27 mouse cellular contexts compared by ENCODE assay signal in genomic region chr2:13466685-13467084, GRCm38 (mm10).
"Had no signal": no experiment of that assay in that cellular context is flagged by ENCODE, and none has a peak within 500 bp of the region (broad histone marks: within the 10 kb centered on the region; RNA-seq: fewer than 3 reads in every experiment).

No protein-coding gene starts in this region.

- H3K9me3 ChIP-seq: heart, embryonic 13.5 days; heart, embryonic 15.5 days; hindbrain, embryonic 13.5 days; hindbrain, embryonic 15.5 days; kidney, embryonic 15.5 days; limb, embryonic 10.5 days; limb, embryonic 12.5 days; liver, embryonic 13.5 days had no signal

- H3K4me1 ChIP-seq: heart, embryonic 13.5 days; heart, embryonic 15.5 days; hindbrain, embryonic 13.5 days; hindbrain, embryonic 15.5 days; kidney, embryonic 15.5 days; limb, embryonic 10.5 days; limb, embryonic 12.5 days; liver, embryonic 13.5 days had no signal

- DNase-seq: gastrocnemius, adult 2 months; gastrocnemius, postnatal 10 days; gastrocnemius, postnatal 25 days; heart, adult 18-20 months; heart, postnatal 14 days; heart, postnatal 36 days; kidney, adult 11 months; kidney, adult 2 months; kidney, adult 9 months; kidney, postnatal 14 days; kidney, postnatal 36 days; layer of hippocampus, adult 9-11 months; layer of hippocampus, postnatal 36 days; liver; liver, embryonic 13.5 days had no signal

- H3K9ac ChIP-seq: heart, embryonic 13.5 days; heart, embryonic 15.5 days; hindbrain, embryonic 13.5 days; hindbrain, embryonic 15.5 days; kidney, embryonic 15.5 days; limb, embryonic 12.5 days; liver, embryonic 13.5 days had no signal

- H3K4me3 ChIP-seq: gastrocnemius, adult 2 months; heart, embryonic 13.5 days; heart, embryonic 15.5 days; hindbrain, embryonic 13.5 days; hindbrain, embryonic 15.5 days; kidney, embryonic 15.5 days; limb, embryonic 10.5 days; limb, embryonic 12.5 days; liver, embryonic 13.5 days had no signal

- H3K4me2 ChIP-seq: heart, embryonic 11.5 days; heart, embryonic 13.5 days; heart, embryonic 15.5 days; hindbrain, embryonic 13.5 days; hindbrain, embryonic 15.5 days; kidney, embryonic 15.5 days; limb, embryonic 12.5 days; liver, embryonic 11.5 days; liver, embryonic 13.5 days had no signal

- ATAC-seq: hindbrain, postnatal 0 days; intestine, embryonic 16.5 days had no signal

- H3K27ac ChIP-seq: gastrocnemius, adult 2 months; heart, embryonic 13.5 days; heart, embryonic 15.5 days; hindbrain, embryonic 13.5 days; hindbrain, embryonic 15.5 days; hindbrain, postnatal 0 days; kidney, embryonic 15.5 days; kidney, postnatal 0 days; limb, embryonic 10.5 days; limb, embryonic 12.5 days; liver, embryonic 13.5 days had no signal

- H3K27me3 ChIP-seq: heart, embryonic 13.5 days; heart, embryonic 15.5 days; hindbrain, embryonic 13.5 days; hindbrain, embryonic 15.5 days; kidney, embryonic 15.5 days; limb, embryonic 12.5 days; liver, embryonic 13.5 days had no signal

- H3K36me3 ChIP-seq: heart, embryonic 13.5 days; heart, embryonic 15.5 days; hindbrain, embryonic 13.5 days; hindbrain, embryonic 15.5 days; kidney, embryonic 15.5 days; limb, embryonic 10.5 days; limb, embryonic 12.5 days; liver, embryonic 13.5 days had no signal
